Mouse (Mus musculus): Measurements from ENCODE around the gene Terb2. TPM values are rescaled to one million over a fixed set of nuclear protein-coding genes. Genes with fewer than 3 reads are reported as not detected.
A peak's percentile ranks its signal among the peaks of the same experiment; 100 is the strongest.

Gene Terb2
- polyA plus RNA-seq, 1 experiment, result not detected

DNA sequence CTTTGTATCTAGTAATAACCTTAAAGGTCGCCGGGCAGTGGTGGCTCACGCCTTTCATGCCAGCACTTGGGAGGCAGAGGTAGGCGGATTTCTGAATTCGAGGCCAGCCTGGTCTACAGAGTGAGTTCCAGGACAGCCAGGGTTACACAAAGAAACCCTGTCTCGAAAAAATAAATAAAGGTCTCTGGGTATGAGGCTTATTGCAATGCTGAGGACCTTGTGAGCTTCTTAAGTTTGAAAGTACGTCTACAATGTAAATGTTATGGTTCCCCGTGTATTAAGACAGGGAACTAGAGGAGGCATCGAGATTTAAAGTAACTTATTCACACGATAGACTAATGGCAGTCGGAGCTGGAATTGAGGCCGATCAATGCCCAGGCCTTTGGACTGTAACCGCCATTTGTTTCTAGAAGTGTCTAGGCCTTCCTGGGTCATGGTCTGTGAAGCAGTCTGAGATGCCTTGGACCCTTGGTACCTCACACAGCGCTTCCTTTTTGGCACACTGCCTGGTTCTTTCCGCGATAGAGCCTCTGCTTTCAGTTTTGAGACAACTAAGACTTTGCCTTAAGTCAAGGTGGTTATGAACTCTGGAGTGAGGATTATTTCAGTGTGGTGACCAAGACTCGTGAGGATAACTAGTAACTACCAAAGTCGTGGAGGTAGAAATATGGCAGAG is 37.7 kb upstream of the Terb2 start:
- TF ChIP-seq POLR2A (IDR thresholded peaks at IDR 0.05; ENCODE audit: insufficient read length, low read depth), result no peak
- TF ChIP-seq TCF3 (IDR thresholded peaks at IDR 0.05; ENCODE audit: insufficient read length, low read depth), result no peak
- TF ChIP-seq MAX (IDR thresholded peaks at IDR 0.05; ENCODE audit: low read depth), result no peak
- no peak for TF ChIP-seq MYOG (IDR thresholded peaks at IDR 0.05; ENCODE audit: control insufficient read depth in 1 of 3, insufficient read depth in 1 of 3, insufficient read length in 2 of 3, low read depth in 2 of 3)
- TF ChIP-seq CEBPB (IDR thresholded peaks at IDR 0.05; ENCODE audit: insufficient read depth, poor library complexity, severe bottlenecking), result no peak
- no peak for TF ChIP-seq SRF (IDR thresholded peaks at IDR 0.05; ENCODE audit: control insufficient read depth, insufficient read length, low read depth)
- TF ChIP-seq REST (IDR thresholded peaks at IDR 0.05; ENCODE audit: insufficient read depth, insufficient read length), result no peak

DNA sequence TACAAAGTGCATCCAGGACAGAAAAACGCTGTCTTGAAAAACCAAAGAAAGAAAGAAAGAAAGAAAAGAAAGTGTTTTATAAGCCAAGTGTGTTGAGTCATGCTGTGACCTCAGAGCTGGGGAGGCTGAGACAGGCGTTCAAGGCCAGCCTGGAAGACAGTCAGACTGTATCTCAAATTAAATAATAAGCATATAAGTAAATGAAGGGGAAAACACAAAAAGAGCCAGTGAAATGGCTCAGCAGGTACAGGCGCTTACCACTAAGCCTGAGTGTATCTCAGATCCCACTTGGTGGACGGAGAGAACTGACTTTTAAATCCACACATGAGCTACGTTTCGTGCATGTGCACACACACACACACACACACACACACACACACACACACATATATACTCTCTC is 36.8 kb upstream of the Terb2 start:
- Histone ChIP-seq H3K4me2 (ENCODE audit: low read depth) (peak overlapping the region; percentile 93), H3K36me3 (ENCODE audit: control insufficient read depth, insufficient read depth) (peaks cover 21% of the 10 kb centered on the region), H3K4me3 (peak overlapping the region; percentile 91), H3K79me2 (ENCODE audit: control insufficient read depth, insufficient read depth) (peaks cover 39% of the 10 kb centered on the region), H3ac (ENCODE audit: control insufficient read depth, insufficient read length) (no peak overlapping the region), H3K27me3 (ENCODE audit: control insufficient read depth, insufficient read depth, insufficient read length) (no peaks in the 10 kb centered on the region)
- TF ChIP-seq TCF12 (IDR thresholded peaks at IDR 0.05; ENCODE audit: insufficient read depth, poor library complexity, severe bottlenecking), result no peak
- TF ChIP-seq MYOG (IDR thresholded peaks at IDR 0.05; ENCODE audit: control insufficient read depth in 1 of 3, insufficient read depth in 1 of 3, insufficient read length in 2 of 3, low read depth in 2 of 3), result no peak
- no peak for TF ChIP-seq TCF3 (IDR thresholded peaks at IDR 0.05; ENCODE audit: insufficient read length, low read depth)
- TF ChIP-seq REST (IDR thresholded peaks at IDR 0.05; ENCODE audit: insufficient read depth, insufficient read length), result no peak
- no peak for TF ChIP-seq MYOD1 (IDR thresholded peaks at IDR 0.05; ENCODE audit: control insufficient read depth in 1 of 3, insufficient read length in 2 of 3, low read depth in 2 of 3)
- no peak for TF ChIP-seq USF1 (IDR thresholded peaks at IDR 0.05; ENCODE audit: low read depth)
- no peak for TF ChIP-seq E2F4 (IDR thresholded peaks at IDR 0.05; ENCODE audit: insufficient read depth)
- TF ChIP-seq POLR2A (IDR thresholded peaks at IDR 0.05; ENCODE audit: insufficient read length, low read depth), result no peak
- TF ChIP-seq POLR2AphosphoS2 (IDR thresholded peaks at IDR 0.05; ENCODE audit: insufficient read length, low read depth), result no peak
- TF ChIP-seq CEBPB (IDR thresholded peaks at IDR 0.05; ENCODE audit: insufficient read depth, poor library complexity, severe bottlenecking), result no peak
- no peak for TF ChIP-seq SRF (IDR thresholded peaks at IDR 0.05; ENCODE audit: control insufficient read depth, insufficient read length, low read depth)
- TF ChIP-seq MAX (IDR thresholded peaks at IDR 0.05; ENCODE audit: low read depth), result no peak

More for the DNA sequence above, 37.7 kb upstream of the Terb2 start:
- Histone ChIP-seq H3K27me3 (ENCODE audit: control insufficient read depth, insufficient read depth, insufficient read length) (no peaks in the 10 kb centered on the region), H3K4me2 (ENCODE audit: low read depth) (peak overlapping the region; percentile 93), H3K4me3 (peak overlapping the region; percentile 91), H3K79me2 (ENCODE audit: control insufficient read depth, insufficient read depth) (peaks cover 39% of the 10 kb centered on the region), H3ac (ENCODE audit: control insufficient read depth, insufficient read length) (peak overlapping the region; percentile 93), H3K36me3 (ENCODE audit: control insufficient read depth, insufficient read depth) (peaks cover 18% of the 10 kb centered on the region)

DNA sequence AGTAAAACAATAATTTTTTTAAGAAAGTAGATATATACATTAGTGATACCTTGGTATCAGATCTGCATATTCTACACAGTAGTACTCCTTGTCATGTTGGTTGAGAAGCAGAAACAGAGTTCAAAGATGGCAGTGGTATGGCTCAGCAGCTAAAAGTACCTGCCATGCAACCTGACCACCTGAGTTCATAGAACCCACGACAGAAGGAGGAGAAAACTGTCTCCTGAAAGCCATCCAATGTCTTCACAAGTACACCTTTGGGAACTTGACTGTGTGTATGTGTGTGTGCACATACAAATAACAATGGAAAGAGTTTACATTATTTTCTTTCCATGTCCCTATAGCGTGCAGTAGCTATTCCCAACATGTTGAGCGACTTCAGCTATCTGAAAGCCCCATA is 36.4 kb upstream of the Terb2 start:
- peaks cover 39% of the 10 kb centered on the region for H3K79me2 ChIP-seq (ENCODE audit: control insufficient read depth, insufficient read depth)
- H3K36me3 ChIP-seq (ENCODE audit: control insufficient read depth, insufficient read depth), result peaks cover 21% of the 10 kb centered on the region
- TF ChIP-seq MYOG (IDR thresholded peaks at IDR 0.05; ENCODE audit: control insufficient read depth in 1 of 3, insufficient read depth in 1 of 3, insufficient read length in 2 of 3, low read depth in 2 of 3) (no peak), SRF (IDR thresholded peaks at IDR 0.05; ENCODE audit: control insufficient read depth, insufficient read length, low read depth) (no peak), POLR2A (IDR thresholded peaks at IDR 0.05; ENCODE audit: insufficient read length, low read depth) (no peak), MAX (IDR thresholded peaks at IDR 0.05; ENCODE audit: low read depth) (no peak), E2F4 (IDR thresholded peaks at IDR 0.05; ENCODE audit: insufficient read depth) (no peak), USF1 (IDR thresholded peaks at IDR 0.05; ENCODE audit: low read depth) (no peak), REST (IDR thresholded peaks at IDR 0.05; ENCODE audit: insufficient read depth, insufficient read length) (no peak), POLR2AphosphoS2 (IDR thresholded peaks at IDR 0.05; ENCODE audit: insufficient read length, low read depth) (no peak), CEBPB (IDR thresholded peaks at IDR 0.05; ENCODE audit: insufficient read depth, poor library complexity, severe bottlenecking) (no peak), TCF12 (IDR thresholded peaks at IDR 0.05; ENCODE audit: insufficient read depth, poor library complexity, severe bottlenecking) (no peak), MYOD1 (IDR thresholded peaks at IDR 0.05; ENCODE audit: control insufficient read depth in 1 of 3, insufficient read length in 2 of 3, low read depth in 2 of 3) (no peak), TCF3 (IDR thresholded peaks at IDR 0.05; ENCODE audit: insufficient read length, low read depth) (no peak)
- H3K27me3 ChIP-seq (ENCODE audit: control insufficient read depth, insufficient read depth, insufficient read length), result no peaks in the 10 kb centered on the region
- H3K4me3 ChIP-seq, result peak overlapping the region; percentile 91
- H3K4me2 ChIP-seq (ENCODE audit: low read depth), result peak overlapping the region; percentile 93
- no peak overlapping the region for H3ac ChIP-seq (ENCODE audit: control insufficient read depth, insufficient read length)

DNA sequence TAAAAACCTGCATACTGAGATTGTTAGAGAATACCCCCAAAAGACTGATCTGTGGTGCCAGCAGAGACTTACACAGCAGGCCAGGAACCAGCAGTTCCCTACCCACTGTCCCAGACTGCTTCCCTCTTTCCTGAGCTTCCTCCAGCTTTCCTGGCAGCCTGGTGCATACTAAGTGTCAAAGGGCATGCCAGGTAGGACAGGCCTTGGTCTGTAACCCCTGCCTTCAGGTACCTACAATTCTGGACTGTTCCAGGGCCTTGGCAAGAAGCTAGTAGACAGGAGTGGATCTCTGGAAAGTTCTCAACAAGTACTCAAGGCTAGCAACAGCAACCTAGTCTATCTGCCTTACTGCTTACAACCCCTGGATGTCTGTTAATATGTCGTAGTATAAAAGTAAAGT is 34.9 kb upstream of the Terb2 start:
- TF ChIP-seq POLR2AphosphoS2 (IDR thresholded peaks at IDR 0.05; ENCODE audit: insufficient read length, low read depth) (no peak), SRF (IDR thresholded peaks at IDR 0.05; ENCODE audit: control insufficient read depth, insufficient read length, low read depth) (no peak), CEBPB (IDR thresholded peaks at IDR 0.05; ENCODE audit: insufficient read depth, poor library complexity, severe bottlenecking) (no peak), POLR2A (IDR thresholded peaks at IDR 0.05; ENCODE audit: insufficient read length, low read depth) (no peak), MAX (IDR thresholded peaks at IDR 0.05; ENCODE audit: low read depth) (no peak), REST (IDR thresholded peaks at IDR 0.05; ENCODE audit: insufficient read depth, insufficient read length) (no peak), TCF3 (IDR thresholded peaks at IDR 0.05; ENCODE audit: insufficient read length, low read depth) (no peak), MYOG (IDR thresholded peaks at IDR 0.05; ENCODE audit: control insufficient read depth in 1 of 3, insufficient read depth in 1 of 3, insufficient read length in 2 of 3, low read depth in 2 of 3) (no peak), TCF12 (IDR thresholded peaks at IDR 0.05; ENCODE audit: insufficient read depth, poor library complexity, severe bottlenecking) (no peak), E2F4 (IDR thresholded peaks at IDR 0.05; ENCODE audit: insufficient read depth) (no peak), MYOD1 (IDR thresholded peaks at IDR 0.05; ENCODE audit: control insufficient read depth in 1 of 3, insufficient read length in 2 of 3, low read depth in 2 of 3) (no peak), USF1 (IDR thresholded peaks at IDR 0.05; ENCODE audit: low read depth) (no peak)
- peaks cover 21% of the 10 kb centered on the region for H3K36me3 ChIP-seq (ENCODE audit: control insufficient read depth, insufficient read depth)
- H3K79me2 ChIP-seq (ENCODE audit: control insufficient read depth, insufficient read depth), result peaks cover 39% of the 10 kb centered on the region
- no peaks in the 10 kb centered on the region for H3K27me3 ChIP-seq (ENCODE audit: control insufficient read depth, insufficient read depth, insufficient read length)
- H3ac ChIP-seq (ENCODE audit: control insufficient read depth, insufficient read length), result no peak overlapping the region
- H3K4me3 ChIP-seq, result no peak overlapping the region
- H3K4me2 ChIP-seq (ENCODE audit: low read depth), result no peak overlapping the region

All from myocyte (in vitro differentiated cells).